Mouse (Mus musculus) limb, embryonic 11.5 days (tissue): ENCODE data around the gene Rbfox3. TPM values are rescaled to one million over a fixed set of nuclear protein-coding genes. Genes with fewer than 3 reads are reported as not detected.

ENCODE experiments used
- ATAC-seq: fragments of 200-750 bp; cut with Nextera tagmentation; 2 replicates; pipeline ENCODE4 v1.8.0; 2017; ENCODE audit warnings: low read depth; ENCODE audit not compliant: insufficient number of reproducible peaks, low FRiP score, low TSS enrichment
- DNase-seq: peaks from one replicate; pipeline ENCODE4 v3.0.0-alpha.2; 2015; ENCODE audit warnings: low spot score
- H3K27ac ChIP-seq: fragments of 300-500 bp; sonication (generic); replicated peaks from 2 replicates; pipeline ENCODE4 v1.5.1; 2014; ENCODE audit warnings: low read depth, mild to moderate bottlenecking, low read length
- H3K27me3 ChIP-seq: fragments of 300-500 bp; sonication (generic); 2 replicates; pipeline ENCODE4 v1.6.1; 2014; ENCODE audit warnings: mild to moderate bottlenecking, low read length, mixed read lengths; ENCODE audit not compliant: control insufficient read depth, insufficient read depth
- H3K36me3 ChIP-seq: fragments of 300-500 bp; sonication (generic); 2 replicates; pipeline ENCODE4 v1.6.1; 2014; ENCODE audit warnings: mild to moderate bottlenecking, low read length, moderate library complexity, mixed read lengths; ENCODE audit not compliant: control insufficient read depth, insufficient read depth
- H3K4me1 ChIP-seq: fragments of 300-500 bp; sonication (generic); 2 replicates; pipeline ENCODE4 v1.6.1; 2014; ENCODE audit warnings: low read length, mixed read lengths; ENCODE audit not compliant: control insufficient read depth, insufficient read depth
- H3K4me2 ChIP-seq: fragments of 300-500 bp; sonication (generic); 2 replicates; pipeline ENCODE4 v1.6.1; 2014; ENCODE audit warnings: low read depth, mild to moderate bottlenecking, moderate library complexity; ENCODE audit not compliant: severe bottlenecking
- H3K4me3 ChIP-seq: fragments of 300-500 bp; sonication (generic); 2 replicates; pipeline ENCODE4 v1.5.1; 2014; ENCODE audit warnings: low read depth, low read length
- H3K9ac ChIP-seq: fragments of 300-500 bp; sonication (generic); 2 replicates; pipeline ENCODE4 v1.6.1; 2014; ENCODE audit warnings: mild to moderate bottlenecking, low read length
- H3K9me3 ChIP-seq: fragments of 300-500 bp; sonication (generic); 2 replicates; pipeline ENCODE4 v1.6.1; 2016; ENCODE audit warnings: low read length; ENCODE audit not compliant: control insufficient read depth
- WGBS: fragments of 180-500 bp; shearing (Covaris S2); extraction: QIAGEN DNeasy Blood & Tissue Kit; methylation state at CpG from one replicate; pipeline ENCODE4 v1.1.7; 2014; 5-methylcytosine and 5-hydroxymethylcytosine counted together
- polyA plus RNA-seq: library from polyadenylated mRNA; unstranded; fragments of >200 nt; fragmentation: Nextera tagmentation; extraction: Ambion mirVana; gene quantifications from 2 replicates; pipeline ENCODE4 v1.2.1, GENCODE M21; 2014

Gene Rbfox3
- polyA plus RNA-seq, 1 experiment from 2014 or later = 1.9 TPM

DNA sequence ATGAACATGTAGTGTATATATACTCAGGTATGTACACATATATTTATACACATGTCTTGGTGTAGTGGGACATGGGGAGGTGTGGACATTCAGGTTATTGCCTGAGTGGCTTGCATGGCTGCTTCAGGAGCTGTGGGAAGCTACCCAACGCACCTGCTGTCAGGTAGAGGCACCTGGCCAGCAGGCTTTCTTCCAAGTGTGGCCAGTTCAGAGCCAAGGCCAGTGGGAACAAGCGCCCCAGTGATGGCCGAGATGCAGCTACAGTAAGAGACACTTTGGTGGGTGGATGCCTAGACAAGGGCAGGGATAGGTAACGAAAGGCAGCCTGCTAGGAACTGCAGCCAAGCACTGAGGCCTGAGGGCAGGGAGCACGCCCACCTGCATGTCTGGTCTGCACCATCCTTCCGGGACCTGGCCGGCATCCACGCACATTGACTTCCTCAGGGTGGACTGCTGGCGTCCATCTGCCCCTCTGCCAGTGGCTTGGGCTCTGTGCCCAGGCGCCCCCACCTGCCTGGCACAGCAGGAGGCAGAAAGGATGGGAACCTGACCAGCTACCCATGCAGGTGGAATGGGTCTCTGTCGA, 160.6 kb downstream of the Rbfox3 start:
- Histone ChIP-seq H3K4me2 (no peak overlapping the region), H3K27me3 (0 out of 2 replicates have a peak, but pooled peaks cover under 1% of the 10 kb centered on the region), H3K4me1 (no peaks in the 10 kb centered on the region), H3K9me3 (no peaks in the 10 kb centered on the region), H3K36me3 (no peaks in the 10 kb centered on the region), H3K9ac (no peak overlapping the region), H3K27ac (no peak overlapping the region), H3K4me3 (no peak overlapping the region)
- WGBS = 82% methylated on average over 11 of the region's 11 CpGs
- no peak for DNase-seq
- ATAC-seq = no peak

DNA sequence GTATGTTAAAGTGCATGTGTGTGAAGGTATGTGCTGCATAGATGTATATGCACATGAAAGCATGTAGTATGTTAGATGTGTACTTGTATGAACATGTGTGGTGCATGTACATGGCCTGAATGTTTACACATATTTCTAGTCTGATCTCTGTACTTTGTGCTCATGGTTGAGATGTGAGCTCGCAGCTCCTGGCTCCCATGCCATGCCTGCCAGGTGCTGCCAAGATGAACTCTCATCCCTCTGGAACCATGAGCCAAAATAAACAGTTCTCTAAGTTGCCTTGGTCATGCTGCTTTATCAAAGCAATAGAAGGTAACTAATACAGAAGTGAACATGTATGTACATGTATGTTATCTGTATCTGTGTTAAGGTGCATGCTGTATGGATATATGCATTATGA, 161.9 kb downstream of the Rbfox3 start:
- Histone ChIP-seq H3K9ac (no peak overlapping the region), H3K36me3 (no peaks in the 10 kb centered on the region), H3K27me3 (0 out of 2 replicates have a peak, but pooled peaks cover 5% of the 10 kb centered on the region), H3K27ac (no peak overlapping the region), H3K9me3 (no peaks in the 10 kb centered on the region), H3K4me1 (peaks cover 4% of the 10 kb centered on the region; the same call in 1 of the 2 replicates), H3K4me3 (no peak overlapping the region), H3K4me2 (no peak overlapping the region)
- 78% methylated on average over 1 of the region's 1 CpGs for WGBS
- no peak for DNase-seq
- no peak for ATAC-seq

DNA sequence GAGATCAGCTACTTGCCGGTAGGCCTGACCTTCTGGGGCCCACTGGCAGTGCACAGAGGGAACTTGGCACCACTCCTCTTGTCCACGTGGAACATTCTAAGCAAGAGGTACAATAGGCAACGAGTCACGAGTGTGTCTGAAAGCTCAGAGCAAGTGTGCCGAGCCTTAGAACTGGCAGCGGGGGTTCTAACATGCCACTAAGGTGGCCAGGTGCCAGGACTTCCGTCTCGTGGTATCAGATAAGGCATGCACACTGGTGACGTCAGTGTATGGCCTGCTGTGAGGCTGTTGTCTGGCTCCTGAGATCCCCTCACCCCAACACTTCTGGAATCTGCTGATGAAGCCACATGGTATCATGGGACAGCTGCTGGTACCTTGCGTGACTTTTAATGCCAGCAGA, 162.8 kb downstream of the Rbfox3 start:
- no peaks in the 10 kb centered on the region for H3K36me3 ChIP-seq
- DNase-seq (no peak), ATAC-seq (no peak)
- H3K27me3 ChIP-seq = 0 out of 2 replicates have a peak, but pooled peaks cover 6% of the 10 kb centered on the region
- peaks cover 9% of the 10 kb centered on the region; the same call in 1 of the 2 replicates for H3K4me1 ChIP-seq
- 84% methylated on average over 10 of the region's 10 CpGs for WGBS
- H3K4me3 ChIP-seq = no peak overlapping the region
- H3K27ac ChIP-seq = no peak overlapping the region
- H3K4me2 ChIP-seq = no peak overlapping the region
- no peaks in the 10 kb centered on the region for H3K9me3 ChIP-seq
- no peak overlapping the region for H3K9ac ChIP-seq

- ATAC-seq (no peak), DNase-seq (no peak)
- no peak overlapping the region for H3K9ac ChIP-seq
- H3K4me2 ChIP-seq = no peak overlapping the region; the same call in 1 of the 2 replicates
- no peaks in the 10 kb centered on the region for H3K9me3 ChIP-seq
- no peaks in the 10 kb centered on the region for H3K36me3 ChIP-seq
- peaks cover 9% of the 10 kb centered on the region; the same call in 1 of the 2 replicates for H3K4me1 ChIP-seq
- no peak overlapping the region for H3K4me3 ChIP-seq
- no peak overlapping the region for H3K27ac ChIP-seq
- H3K27me3 ChIP-seq = 0 out of 2 replicates have a peak, but pooled peaks cover 8% of the 10 kb centered on the region
Observed at GRCm38 (mm10) chr11:118745279-118745678, 166.1 kb downstream of the Rbfox3 start.

- Histone ChIP-seq H3K4me2 (peak overlapping the region; percentile 40), H3K27me3 (0 out of 2 replicates have a peak, but pooled peaks cover 10% of the 10 kb centered on the region)
Observed at GRCm38 (mm10) chr11:118744782-118745181, 166.6 kb downstream of the Rbfox3 start.

DNA sequence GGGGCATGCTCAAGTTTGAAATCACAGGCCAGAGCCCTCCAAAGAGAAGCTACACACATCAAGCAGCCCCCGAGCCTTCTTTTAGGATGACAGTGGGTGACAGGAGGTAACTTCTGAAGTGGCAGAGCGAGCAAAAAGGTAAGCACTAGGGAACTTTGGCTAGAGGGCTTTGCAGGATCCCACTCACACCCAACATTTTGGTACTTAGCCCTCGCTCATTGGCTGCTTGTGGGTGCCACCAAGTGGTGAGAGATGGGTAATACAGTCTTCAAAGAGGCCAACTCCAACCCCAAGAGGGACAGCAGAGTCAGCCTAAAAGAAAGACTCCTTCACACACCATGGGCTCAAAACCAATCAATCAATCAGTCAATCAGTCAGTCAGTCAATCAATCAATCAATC, 168.6 kb downstream of the Rbfox3 start:
- Histone ChIP-seq H3K9ac (no peak overlapping the region), H3K4me2 (no peak overlapping the region), H3K36me3 (no peaks in the 10 kb centered on the region), H3K27ac (no peak overlapping the region), H3K9me3 (no peaks in the 10 kb centered on the region), H3K4me3 (no peak overlapping the region), H3K27me3 (0 out of 2 replicates have a peak, but pooled peaks cover 10% of the 10 kb centered on the region), H3K4me1 (peaks cover 16% of the 10 kb centered on the region)
- ATAC-seq = no peak
- peak; percentile 61 for DNase-seq
- 21% methylated on average over 3 of the region's 3 CpGs for WGBS

More at GRCm38 (mm10) chr11:118744782-118745181, 166.6 kb downstream of the Rbfox3 start:
- H3K4me3 ChIP-seq = no peak overlapping the region
- peak; percentile 76 for DNase-seq
- H3K9ac ChIP-seq = no peak overlapping the region
- no peaks in the 10 kb centered on the region for H3K9me3 ChIP-seq
- no peak overlapping the region for H3K27ac ChIP-seq
- peaks cover 9% of the 10 kb centered on the region; the same call in 1 of the 2 replicates for H3K4me1 ChIP-seq
- WGBS = under 1% methylated on average over 15 of the region's 15 CpGs
- no peaks in the 10 kb centered on the region for H3K36me3 ChIP-seq
- no peak for ATAC-seq

DNA sequence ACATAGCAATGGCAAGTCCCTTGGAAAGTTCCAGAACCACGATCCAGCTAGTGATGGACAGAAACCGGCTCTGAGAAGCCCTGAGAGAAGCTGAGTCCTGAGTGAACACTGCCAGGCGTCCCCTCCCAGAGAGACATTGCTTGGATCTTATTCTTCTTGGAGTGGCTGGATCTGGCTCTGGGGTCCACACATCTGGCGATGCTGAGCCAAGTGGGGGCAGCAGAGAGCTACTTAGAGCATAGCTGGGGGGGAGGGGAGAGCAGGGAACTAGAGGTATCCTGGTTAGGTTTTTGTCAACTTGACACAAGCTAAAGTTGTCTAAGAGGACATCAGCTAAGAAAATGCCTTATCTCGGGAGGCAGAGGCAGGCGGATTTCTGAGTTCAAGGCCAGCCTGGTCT, 170.1 kb downstream of the Rbfox3 start:
- peak; percentile 48 for DNase-seq
- Histone ChIP-seq H3K4me3 (no peak overlapping the region), H3K27me3 (0 out of 2 replicates have a peak, but pooled peaks cover 10% of the 10 kb centered on the region), H3K4me1 (peaks cover 16% of the 10 kb centered on the region), H3K27ac (no peak overlapping the region), H3K9me3 (no peaks in the 10 kb centered on the region), H3K36me3 (no peaks in the 10 kb centered on the region), H3K4me2 (no peak overlapping the region), H3K9ac (no peak overlapping the region)
- WGBS = 37% methylated on average over 6 of the region's 6 CpGs
- ATAC-seq = no peak

DNA sequence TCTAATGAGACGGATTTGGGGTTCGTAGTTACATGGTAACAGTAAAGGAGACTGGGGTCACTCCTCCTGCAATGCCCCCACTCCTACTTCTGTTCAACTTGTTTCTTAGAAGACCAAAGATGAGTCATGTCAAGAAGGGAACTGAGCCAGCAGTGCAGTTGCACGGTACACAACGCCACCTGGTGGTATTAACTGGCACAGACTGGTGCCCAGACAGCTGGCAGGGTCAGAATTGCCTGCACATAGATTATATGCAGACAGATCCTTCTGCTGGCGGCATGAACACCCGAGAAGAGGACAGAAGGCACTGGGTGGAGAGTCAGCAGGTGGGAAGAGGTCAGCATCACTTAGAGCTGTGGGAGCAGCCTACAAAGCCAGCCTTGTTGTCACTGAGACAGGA, 171.4 kb downstream of the Rbfox3 start:
- DNase-seq = peak; percentile 80
- H3K27me3 ChIP-seq = 0 out of 2 replicates have a peak, but pooled peaks cover 5% of the 10 kb centered on the region
- H3K36me3 ChIP-seq = no peaks in the 10 kb centered on the region
- no peak overlapping the region for H3K9ac ChIP-seq
- WGBS = 21% methylated on average over 6 of the region's 6 CpGs
- peaks cover 12% of the 10 kb centered on the region for H3K4me1 ChIP-seq
- no peaks in the 10 kb centered on the region for H3K9me3 ChIP-seq
- ATAC-seq = no peak
- no peak overlapping the region for H3K27ac ChIP-seq
- H3K4me3 ChIP-seq = no peak overlapping the region
- no peak overlapping the region for H3K4me2 ChIP-seq
